Mouse (Mus musculus) midbrain, embryonic 16.5 days (tissue): Measurements from ENCODE around the gene Ets1. TPM values are rescaled to one million over a fixed set of nuclear protein-coding genes. Genes with fewer than 3 reads are reported as not detected.

ENCODE experiments used
- ATAC-seq: fragments of 200-750 bp; cut with Nextera tagmentation; 2 replicates; pipeline ENCODE4 v1.8.0; 2017; ENCODE audit warnings: moderate TSS enrichment
- H3K27ac ChIP-seq: fragments of 300-500 bp; sonication (generic); 2 replicates; pipeline ENCODE4 v1.5.1; 2014; ENCODE audit warnings: mild to moderate bottlenecking, low read length, mixed read lengths
- H3K27me3 ChIP-seq: fragments of 300-500 bp; sonication (generic); 2 replicates; pipeline ENCODE4 v1.6.1; 2014; ENCODE audit warnings: low read depth, low read length, mixed read lengths; ENCODE audit not compliant: control insufficient read depth, insufficient read depth
- H3K36me3 ChIP-seq: fragments of 300-500 bp; sonication (generic); 2 replicates; pipeline ENCODE4 v1.6.1; 2014; ENCODE audit warnings: mild to moderate bottlenecking, low read length, moderate library complexity, mixed read lengths; ENCODE audit not compliant: control insufficient read depth, insufficient read depth
- H3K4me1 ChIP-seq: fragments of 300-500 bp; sonication (generic); 2 replicates; pipeline ENCODE4 v1.6.1; 2014; ENCODE audit warnings: mild to moderate bottlenecking, low read length, mixed read lengths; ENCODE audit not compliant: control insufficient read depth, insufficient read depth
- H3K4me2 ChIP-seq: fragments of 300-500 bp; sonication (generic); 2 replicates; pipeline ENCODE4 v1.6.1; 2014; ENCODE audit warnings: mild to moderate bottlenecking, low read length, mixed read lengths
- H3K4me3 ChIP-seq: fragments of 300-500 bp; sonication (generic); 2 replicates; pipeline ENCODE4 v1.5.1; 2014; ENCODE audit warnings: low read depth, mild to moderate bottlenecking, low read length, moderate library complexity, mixed read lengths
- H3K9ac ChIP-seq: fragments of 300-500 bp; sonication (generic); 2 replicates; pipeline ENCODE4 v1.6.1; 2014; ENCODE audit warnings: low read depth, low read length, mixed read lengths
- H3K9me3 ChIP-seq: fragments of 300-500 bp; sonication (generic); replicated peaks from 2 replicates; pipeline ENCODE4 v1.6.1; 2014; ENCODE audit warnings: mild to moderate bottlenecking, low read length, mixed read lengths; ENCODE audit not compliant: control insufficient read depth, poor library complexity, severe bottlenecking
- WGBS: fragments of 180-500 bp; shearing (Covaris S2); extraction: QIAGEN DNeasy Blood & Tissue Kit; methylation state at CpG from one replicate; pipeline ENCODE4 v1.1.7; 2014; 5-methylcytosine and 5-hydroxymethylcytosine counted together
- polyA plus RNA-seq: library from polyadenylated mRNA; unstranded; fragments of >200 nt; fragmentation: Nextera tagmentation; extraction: Ambion mirVana; gene quantifications from 2 replicates; pipeline ENCODE4 v1.2.1, GENCODE M21; 2015

Ets1 gene
- polyA plus RNA-seq, 1 experiment from 2014 or later, result 17.5 TPM

GRCm38 (mm10) chr9:32596366-32596765 lies 39.7 kb upstream of the Ets1 start:
- peaks cover 3% of the 10 kb centered on the region for H3K27me3 ChIP-seq
- H3K4me1 ChIP-seq, result peaks cover 6% of the 10 kb centered on the region
- 78% methylated on average over 8 of the region's 8 CpGs for WGBS

GRCm38 (mm10) chr9:32601953-32602352 lies 34.1 kb upstream of the Ets1 start:
- 91% methylated on average over 5 of the region's 5 CpGs for WGBS
- H3K9ac ChIP-seq, result no peak overlapping the region
- no peaks in the 10 kb centered on the region for H3K27me3 ChIP-seq
- no peaks in the 10 kb centered on the region for H3K9me3 ChIP-seq
- H3K27ac ChIP-seq, result no peak overlapping the region
- H3K36me3 ChIP-seq, result no peaks in the 10 kb centered on the region
- H3K4me1 ChIP-seq, result no peaks in the 10 kb centered on the region
- ATAC-seq, result no peak
- H3K4me3 ChIP-seq, result no peak overlapping the region
- H3K4me2 ChIP-seq, result no peak overlapping the region

More at GRCm38 (mm10) chr9:32596366-32596765, 39.7 kb upstream of the Ets1 start:
- H3K4me3 ChIP-seq, result no peak overlapping the region
- no peak overlapping the region for H3K27ac ChIP-seq
- no peak overlapping the region for H3K4me2 ChIP-seq
- no peaks in the 10 kb centered on the region for H3K9me3 ChIP-seq
- H3K36me3 ChIP-seq, result no peaks in the 10 kb centered on the region
- H3K9ac ChIP-seq, result no peak overlapping the region
- no peak for ATAC-seq

GRCm38 (mm10) chr9:32603097-32603496 lies 32.9 kb upstream of the Ets1 start:
- Histone ChIP-seq H3K27ac (no peak overlapping the region), H3K9me3 (no peaks in the 10 kb centered on the region), H3K4me3 (no peak overlapping the region), H3K4me1 (no peaks in the 10 kb centered on the region), H3K4me2 (no peak overlapping the region), H3K9ac (no peak overlapping the region), H3K36me3 (no peaks in the 10 kb centered on the region), H3K27me3 (no peaks in the 10 kb centered on the region)
- 88% methylated on average over 7 of the region's 7 CpGs for WGBS
- no peak for ATAC-seq

GRCm38 (mm10) chr9:32607218-32607617 lies 28.8 kb upstream of the Ets1 start:
- no peaks in the 10 kb centered on the region for H3K36me3 ChIP-seq
- H3K4me2 ChIP-seq, result no peak overlapping the region
- H3K27ac ChIP-seq, result no peak overlapping the region
- H3K4me1 ChIP-seq, result no peaks in the 10 kb centered on the region
- H3K27me3 ChIP-seq, result no peaks in the 10 kb centered on the region
- 27% methylated on average over 7 of the region's 7 CpGs for WGBS
- ATAC-seq, result no peak
- H3K9me3 ChIP-seq, result no peaks in the 10 kb centered on the region
- no peak overlapping the region for H3K9ac ChIP-seq
- no peak overlapping the region for H3K4me3 ChIP-seq

- Histone ChIP-seq H3K9ac (no peak overlapping the region), H3K9me3 (no peaks in the 10 kb centered on the region), H3K36me3 (no peaks in the 10 kb centered on the region), H3K4me2 (no peak overlapping the region), H3K27ac (no peak overlapping the region), H3K4me1 (no peaks in the 10 kb centered on the region), H3K27me3 (peaks cover 4% of the 10 kb centered on the region; the same call in 1 of the 2 replicates), H3K4me3 (no peak overlapping the region)
- ATAC-seq, result no peak
- 86% methylated on average over 10 of the region's 10 CpGs for WGBS
Observed at GRCm38 (mm10) chr9:32608831-32609610, 27.0 kb upstream of the Ets1 start.

- H3K27me3 ChIP-seq, result peaks cover 10% of the 10 kb centered on the region
- ATAC-seq, result no peak
- 80% methylated on average over 8 of the region's 8 CpGs for WGBS
- H3K9me3 ChIP-seq, result no peaks in the 10 kb centered on the region
- no peak overlapping the region for H3K9ac ChIP-seq
- no peak overlapping the region for H3K4me2 ChIP-seq
- no peak overlapping the region for H3K4me3 ChIP-seq
- H3K4me1 ChIP-seq, result no peaks in the 10 kb centered on the region
- H3K36me3 ChIP-seq, result no peaks in the 10 kb centered on the region
- H3K27ac ChIP-seq, result no peak overlapping the region
Observed at GRCm38 (mm10) chr9:32610218-32610617, 25.8 kb upstream of the Ets1 start.

- no peaks in the 10 kb centered on the region for H3K36me3 ChIP-seq
- H3K27me3 ChIP-seq, result peaks cover 10% of the 10 kb centered on the region
- H3K4me3 ChIP-seq, result no peak overlapping the region
- WGBS, result 62% methylated on average over 4 of the region's 4 CpGs
- no peaks in the 10 kb centered on the region for H3K4me1 ChIP-seq
- H3K27ac ChIP-seq, result no peak overlapping the region
- H3K4me2 ChIP-seq, result no peak overlapping the region
- H3K9me3 ChIP-seq, result no peaks in the 10 kb centered on the region
- ATAC-seq, result no peak
- no peak overlapping the region for H3K9ac ChIP-seq
Observed at GRCm38 (mm10) chr9:32610631-32611030, 25.4 kb upstream of the Ets1 start.

- Histone ChIP-seq H3K4me2 (no peak overlapping the region), H3K4me3 (no peak overlapping the region), H3K9ac (no peak overlapping the region), H3K27me3 (peaks cover 10% of the 10 kb centered on the region), H3K36me3 (no peaks in the 10 kb centered on the region), H3K4me1 (no peaks in the 10 kb centered on the region), H3K9me3 (no peaks in the 10 kb centered on the region), H3K27ac (no peak overlapping the region)
- 92% methylated on average over 4 of the region's 4 CpGs for WGBS
- ATAC-seq, result no peak
Observed at GRCm38 (mm10) chr9:32611340-32611739, 24.7 kb upstream of the Ets1 start.

GRCm38 (mm10) chr9:32612426-32612825 lies 23.6 kb upstream of the Ets1 start:
- Histone ChIP-seq H3K4me3 (no peak overlapping the region), H3K9ac (no peak overlapping the region), H3K9me3 (no peaks in the 10 kb centered on the region), H3K36me3 (no peaks in the 10 kb centered on the region), H3K27me3 (peaks cover 15% of the 10 kb centered on the region), H3K27ac (no peak overlapping the region), H3K4me1 (no peaks in the 10 kb centered on the region), H3K4me2 (no peak overlapping the region)
- 93% methylated on average over 5 of the region's 5 CpGs for WGBS
- ATAC-seq, result no peak
